Mouse (Mus musculus): ENCODE data around the gene Aox2.
A peak's percentile ranks its signal among the peaks of the same experiment; 100 is the strongest.

The Aox2 gene

GRCm38 (mm10) chr1:58408141-58408540, 130.0 kb downstream of the Aox2 start:
- DNase-seq = no peak

GRCm38 (mm10) chr1:58409553-58410197, 131.5 kb downstream of the Aox2 start:
- DNase-seq = no peak

GRCm38 (mm10) chr1:58410198-58410588, 132.1 kb downstream of the Aox2 start:
- DNase-seq = no peak

GRCm38 (mm10) chr1:58410776-58411175, 132.7 kb downstream of the Aox2 start:
- DNase-seq = no peak

GRCm38 (mm10) chr1:58415442-58415841, 137.3 kb downstream of the Aox2 start:
- no peak for DNase-seq

- DNase-seq = no peak
Measured at GRCm38 (mm10) chr1:58416048-58416447, 137.9 kb downstream of the Aox2 start.

GRCm38 (mm10) chr1:58420032-58420431, 141.9 kb downstream of the Aox2 start:
- no peak for DNase-seq

- no peak for DNase-seq
Measured at GRCm38 (mm10) chr1:58420961-58421360, 142.8 kb downstream of the Aox2 start.

- peak; percentile 80 for DNase-seq
Measured at GRCm38 (mm10) chr1:58422879-58423278, 144.8 kb downstream of the Aox2 start.

- DNase-seq = peak; percentile 95
Measured at GRCm38 (mm10) chr1:58423371-58424248, 145.5 kb downstream of the Aox2 start, which contains the start of gene Clk1. Gene Clk1, minus strand, starts transcription at chr1:58424066.

- DNase-seq = no peak
Measured at GRCm38 (mm10) chr1:58424551-58424950, 146.4 kb downstream of the Aox2 start.
